Mouse (Mus musculus) lung, embryonic 16.5 days (tissue): ENCODE results near the gene Polr3b. TPM values are rescaled to one million over a fixed set of nuclear protein-coding genes. Genes with fewer than 3 reads are reported as not detected.
A peak's percentile ranks its signal among the peaks of the same experiment; 100 is the strongest.

Source experiments
- ATAC-seq: fragments of 200-750 bp; cut with Nextera tagmentation; 2 replicates; pipeline ENCODE4 v1.8.0; 2017; ENCODE audit warnings: low read depth, mild to moderate bottlenecking, moderate library complexity
- H3K27ac ChIP-seq: fragments of 300-500 bp; sonication (generic); 2 replicates; pipeline ENCODE4 v1.5.1; 2014; ENCODE audit warnings: mild to moderate bottlenecking, control low read depth, low read length
- H3K27me3 ChIP-seq: fragments of 300-500 bp; sonication (generic); 2 replicates; pipeline ENCODE4 v1.6.1; 2014; ENCODE audit warnings: low read depth, low read length, mixed read lengths; ENCODE audit not compliant: control insufficient read depth, insufficient read depth
- H3K36me3 ChIP-seq: fragments of 300-500 bp; sonication (generic); 2 replicates; pipeline ENCODE4 v1.6.1; 2014; ENCODE audit warnings: low read length; ENCODE audit not compliant: control insufficient read depth, insufficient read depth
- H3K4me1 ChIP-seq: fragments of 300-500 bp; sonication (generic); replicated peaks from 2 replicates; pipeline ENCODE4 v1.6.1; 2014; ENCODE audit warnings: low read length, mixed read lengths; ENCODE audit not compliant: control insufficient read depth, insufficient read depth
- H3K4me2 ChIP-seq: fragments of 300-500 bp; sonication (generic); 2 replicates; pipeline ENCODE4 v1.6.1; 2014; ENCODE audit warnings: low read depth, low read length, control low read depth
- H3K4me3 ChIP-seq: fragments of 300-500 bp; sonication (generic); 2 replicates; pipeline ENCODE4 v1.5.1; 2014; ENCODE audit warnings: mild to moderate bottlenecking, low read length, control low read depth
- H3K9ac ChIP-seq: fragments of 300-500 bp; sonication (generic); 2 replicates; pipeline ENCODE4 v1.6.1; 2014; ENCODE audit warnings: low read length, control low read depth
- H3K9me3 ChIP-seq: fragments of 300-500 bp; sonication (generic); 2 replicates; pipeline ENCODE4 v1.6.1; 2016; ENCODE audit warnings: low read length; ENCODE audit not compliant: control insufficient read depth
- WGBS: fragments of 180-500 bp; shearing (Covaris S2); extraction: QIAGEN DNeasy Blood & Tissue Kit; methylation state at CpG from one replicate; pipeline ENCODE4 v1.1.7; 2014; 5-methylcytosine and 5-hydroxymethylcytosine counted together
- polyA plus RNA-seq: library from polyadenylated mRNA; unstranded; fragments of >200 nt; fragmentation: Nextera tagmentation; extraction: Ambion mirVana; gene quantifications from 2 replicates; pipeline ENCODE4 v1.2.1, GENCODE M21; 2015

Polr3b gene
- polyA plus RNA-seq, 1 experiment from 2014 or later = 15.3 TPM

DNA sequence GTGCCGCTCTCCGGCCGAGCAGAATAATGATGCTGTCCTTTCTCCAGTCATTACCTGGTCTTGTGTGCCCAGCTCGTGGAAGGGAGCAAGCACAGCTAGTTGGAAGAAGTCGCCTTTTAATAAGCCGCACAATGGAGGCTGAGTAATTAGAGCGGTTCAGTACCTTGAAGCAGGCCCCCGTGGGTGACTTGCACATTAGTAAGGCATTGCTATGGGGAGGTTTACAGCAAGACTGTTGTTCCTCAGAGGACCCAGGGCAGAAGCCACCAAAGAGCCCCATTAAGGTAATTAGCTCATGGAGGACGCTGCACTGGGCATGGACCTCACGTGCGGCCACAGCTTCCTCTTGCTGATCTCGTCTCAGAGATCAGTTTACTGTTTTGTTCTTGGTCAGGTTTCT, 100.6 kb downstream of the Polr3b start:
- no peak overlapping the region for H3K27ac ChIP-seq
- no peak overlapping the region for H3K9ac ChIP-seq
- H3K36me3 ChIP-seq = peaks cover 10% of the 10 kb centered on the region
- H3K4me3 ChIP-seq = no peak overlapping the region
- no peak for ATAC-seq
- no peaks in the 10 kb centered on the region for H3K4me1 ChIP-seq
- H3K27me3 ChIP-seq = no peaks in the 10 kb centered on the region
- no peak overlapping the region for H3K4me2 ChIP-seq
- 90% methylated on average over 12 of the region's 12 CpGs for WGBS
- H3K9me3 ChIP-seq = no peaks in the 10 kb centered on the region

GRCm38 (mm10) chr10:84727005-84727404, 104.9 kb downstream of the Polr3b start:
- H3K4me1 ChIP-seq = no peaks in the 10 kb centered on the region
- 85% methylated on average over 12 of the region's 12 CpGs for WGBS
- H3K9me3 ChIP-seq = no peaks in the 10 kb centered on the region
- H3K4me3 ChIP-seq = no peak overlapping the region
- no peak overlapping the region for H3K4me2 ChIP-seq
- H3K36me3 ChIP-seq = no peaks in the 10 kb centered on the region
- H3K27ac ChIP-seq = no peak overlapping the region
- H3K9ac ChIP-seq = no peak overlapping the region
- H3K27me3 ChIP-seq = no peaks in the 10 kb centered on the region
- ATAC-seq = no peak

GRCm38 (mm10) chr10:84727760-84728159, 105.7 kb downstream of the Polr3b start:
- Histone ChIP-seq H3K4me1 (no peaks in the 10 kb centered on the region), H3K36me3 (no peaks in the 10 kb centered on the region), H3K9ac (no peak overlapping the region), H3K27me3 (no peaks in the 10 kb centered on the region), H3K9me3 (no peaks in the 10 kb centered on the region), H3K27ac (no peak overlapping the region), H3K4me3 (no peak overlapping the region), H3K4me2 (no peak overlapping the region)
- no peak for ATAC-seq
- WGBS = 89% methylated on average over 4 of the region's 4 CpGs

GRCm38 (mm10) chr10:84730078-84730477, 108.0 kb downstream of the Polr3b start:
- Histone ChIP-seq H3K4me3 (no peak overlapping the region), H3K36me3 (no peaks in the 10 kb centered on the region), H3K27ac (no peak overlapping the region), H3K9me3 (no peaks in the 10 kb centered on the region), H3K9ac (no peak overlapping the region), H3K4me1 (no peaks in the 10 kb centered on the region), H3K4me2 (no peak overlapping the region), H3K27me3 (no peaks in the 10 kb centered on the region)
- ATAC-seq = no peak
- 83% methylated on average over 3 of the region's 3 CpGs for WGBS

- Histone ChIP-seq H3K4me2 (no peak overlapping the region), H3K9me3 (no peaks in the 10 kb centered on the region), H3K4me3 (no peak overlapping the region), H3K9ac (no peak overlapping the region), H3K27ac (no peak overlapping the region), H3K4me1 (no peaks in the 10 kb centered on the region), H3K27me3 (no peaks in the 10 kb centered on the region), H3K36me3 (no peaks in the 10 kb centered on the region)
- WGBS = 72% methylated on average over 9 of the region's 9 CpGs
- no peak for ATAC-seq
These were observed 108.9 kb downstream of the Polr3b start for GRCm38 (mm10) chr10:84730956-84731355.

DNA sequence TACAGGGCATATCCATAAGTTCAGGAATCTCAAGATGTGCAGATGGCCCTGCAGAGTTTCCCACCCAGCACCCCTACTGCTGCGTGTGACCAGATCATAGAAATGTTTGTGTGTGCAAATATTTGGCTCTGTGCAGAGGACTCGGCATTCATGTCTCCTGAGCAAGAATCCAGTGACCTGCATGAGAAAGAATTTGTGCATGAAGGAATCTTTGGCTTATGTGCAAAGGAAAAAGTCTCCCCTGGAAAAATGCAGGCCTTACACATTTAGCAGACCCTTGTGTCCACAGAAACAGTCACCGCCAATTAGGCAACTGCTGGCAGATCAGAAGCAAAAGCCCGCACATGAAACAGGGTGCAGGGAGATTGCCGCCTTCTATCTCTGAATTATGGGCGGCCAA, 111.4 kb downstream of the Polr3b start:
- no peak overlapping the region for H3K27ac ChIP-seq

DNA sequence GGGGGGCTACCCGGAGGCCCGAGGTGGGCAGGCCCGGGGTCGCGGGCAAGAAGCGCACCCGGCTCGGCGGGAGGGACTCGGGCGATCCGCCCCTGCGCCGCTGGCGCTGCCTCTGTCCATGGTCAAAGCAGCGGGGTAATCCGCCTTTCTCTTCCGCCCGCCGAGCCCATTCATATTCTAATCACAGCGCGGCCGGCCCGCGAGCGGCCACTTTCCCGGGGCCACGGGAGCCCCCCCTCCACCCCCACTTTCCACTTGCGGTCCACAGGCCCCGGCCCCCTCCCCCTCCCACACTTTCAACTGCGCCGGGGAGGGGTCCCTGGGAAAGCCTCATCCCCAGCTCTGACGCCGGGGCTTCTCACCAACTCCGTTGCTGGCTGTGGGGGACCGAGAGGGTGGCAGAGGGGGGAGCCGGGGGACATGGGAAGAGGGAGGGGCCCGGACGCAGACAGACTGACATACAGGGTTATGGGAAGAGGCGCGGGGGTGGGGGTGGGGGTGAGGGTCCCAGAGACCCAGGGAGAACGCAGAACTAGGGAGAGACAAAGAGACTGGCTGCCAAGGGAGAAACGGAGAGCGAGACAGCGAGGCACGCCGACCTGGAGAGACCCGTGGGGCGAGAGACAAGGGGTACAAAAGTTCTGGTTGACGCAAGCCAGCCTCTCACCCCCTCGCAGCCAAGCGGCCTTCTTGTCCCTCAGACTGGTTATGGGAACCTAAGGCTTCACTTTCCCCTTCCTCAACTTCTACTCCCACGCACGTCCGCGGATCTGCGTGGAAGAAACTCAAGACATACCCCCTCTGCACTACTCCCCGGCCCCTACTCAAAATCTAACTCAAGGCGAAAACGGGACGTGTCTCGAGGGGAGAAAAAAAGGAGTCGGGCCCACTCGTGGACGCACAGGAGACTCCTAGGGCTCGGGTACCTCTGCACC, 133.0 kb downstream of the Polr3b start:
- no peak overlapping the region for H3K9ac ChIP-seq
- H3K27ac ChIP-seq = no peak overlapping the region
- peak overlapping the region; percentile 53 for H3K4me2 ChIP-seq
- H3K4me3 ChIP-seq = peak overlapping the region; percentile 38
- 1% methylated on average over 62 of the region's 66 CpGs for WGBS
- ATAC-seq = peak; percentile 34; the same call in 1 of the 2 replicates
- peaks cover 82% of the 10 kb centered on the region for H3K27me3 ChIP-seq
- H3K36me3 ChIP-seq = no peaks in the 10 kb centered on the region
- H3K4me1 ChIP-seq = peaks cover 16% of the 10 kb centered on the region
- H3K9me3 ChIP-seq = no peaks in the 10 kb centered on the region

More for the DNA sequence above, 111.4 kb downstream of the Polr3b start:
- no peak for ATAC-seq
- WGBS = 42% methylated on average over 6 of the region's 6 CpGs
- H3K4me1 ChIP-seq = no peaks in the 10 kb centered on the region
- no peaks in the 10 kb centered on the region for H3K36me3 ChIP-seq
- H3K27me3 ChIP-seq = no peaks in the 10 kb centered on the region
- no peak overlapping the region for H3K9ac ChIP-seq
- H3K4me3 ChIP-seq = no peak overlapping the region
- H3K9me3 ChIP-seq = no peaks in the 10 kb centered on the region
- no peak overlapping the region for H3K4me2 ChIP-seq

- H3K9me3 ChIP-seq = no peaks in the 10 kb centered on the region
- peak within 1 kb of the TSS; percentile 53 for H3K4me2 ChIP-seq
- peaks cover 88% of the 10 kb centered on the region for H3K27me3 ChIP-seq
- H3K4me1 ChIP-seq = peaks cover 20% of the 10 kb centered on the region
- no peak for ATAC-seq
- H3K27ac ChIP-seq = no peak within 1 kb of the TSS
- 2% methylated on average over 24 of the region's 24 CpGs for WGBS
- peak within 1 kb of the TSS; percentile 38 for H3K4me3 ChIP-seq
- no peaks in the 10 kb centered on the region for H3K36me3 ChIP-seq
- no peak within 1 kb of the TSS for H3K9ac ChIP-seq
These were observed 133.7 kb downstream of the Polr3b start, which contains the start of gene Rfx4 for GRCm38 (mm10) chr10:84755786-84756203. Gene Rfx4, plus strand, starts transcription at chr10:84756062.

- Histone ChIP-seq H3K4me3 (peak overlapping the region; percentile 32), H3K4me2 (peak overlapping the region; percentile 40), H3K36me3 (no peaks in the 10 kb centered on the region), H3K9me3 (no peaks in the 10 kb centered on the region), H3K9ac (no peak overlapping the region), H3K27ac (no peak overlapping the region), H3K4me1 (peaks cover 20% of the 10 kb centered on the region), H3K27me3 (peaks cover 95% of the 10 kb centered on the region)
- under 1% methylated on average over 42 of the region's 42 CpGs for WGBS
- no peak for ATAC-seq
These were observed 134.5 kb downstream of the Polr3b start for GRCm38 (mm10) chr10:84756435-84757095.
